Mouse (Mus musculus) megakaryocyte, embryonic 14.5 days (primary cell): ENCODE measurements around the gene Cerkl. TPM values are rescaled to one million over a fixed set of nuclear protein-coding genes. Genes with fewer than 3 reads are reported as not detected.

Experiments used
- H3K27me3 ChIP-seq: replicated peaks from 2 replicates; pipeline ENCODE3; 2012; ENCODE audit warnings: inconsistent platforms
- H3K36me3 ChIP-seq: replicated peaks from 2 replicates; pipeline ENCODE3; 2012; ENCODE audit warnings: low read length, inconsistent platforms, mixed read lengths
- H3K4me1 ChIP-seq: 2 replicates; pipeline ENCODE4 v1.6.1; 2012; ENCODE audit warnings: inconsistent platforms
- H3K4me3 ChIP-seq: replicated peaks from 2 replicates; pipeline ENCODE3; 2012; ENCODE audit warnings: moderate library complexity, mild to moderate bottlenecking, inconsistent platforms
- H3K9me3 ChIP-seq: 2 replicates; pipeline ENCODE4 v1.6.1; 2012; ENCODE audit warnings: inconsistent platforms
- FLI1 ChIP-seq: IDR thresholded peaks from 2 replicates; pipeline ENCODE4 v1.6.1; 2012; ENCODE audit warnings: low read length, inconsistent platforms, mixed read lengths
- GATA1 ChIP-seq: IDR thresholded peaks from 3 replicates; pipeline ENCODE4 v1.6.1; 2012; ENCODE audit warnings: mixed read lengths, low read length, inconsistent platforms, borderline replicate concordance
- polyA plus RNA-seq: library from polyadenylated mRNA; stranded (reverse); fragments of >175 nt; gene quantifications from 2 replicates; pipeline ENCODE4 v1.2.3, GENCODE M21; 2012; ENCODE audit warnings: low replicate concordance; ENCODE audit not compliant: insufficient read depth

The Cerkl gene
- polyA plus RNA-seq, 1 experiment: not detected

DNA sequence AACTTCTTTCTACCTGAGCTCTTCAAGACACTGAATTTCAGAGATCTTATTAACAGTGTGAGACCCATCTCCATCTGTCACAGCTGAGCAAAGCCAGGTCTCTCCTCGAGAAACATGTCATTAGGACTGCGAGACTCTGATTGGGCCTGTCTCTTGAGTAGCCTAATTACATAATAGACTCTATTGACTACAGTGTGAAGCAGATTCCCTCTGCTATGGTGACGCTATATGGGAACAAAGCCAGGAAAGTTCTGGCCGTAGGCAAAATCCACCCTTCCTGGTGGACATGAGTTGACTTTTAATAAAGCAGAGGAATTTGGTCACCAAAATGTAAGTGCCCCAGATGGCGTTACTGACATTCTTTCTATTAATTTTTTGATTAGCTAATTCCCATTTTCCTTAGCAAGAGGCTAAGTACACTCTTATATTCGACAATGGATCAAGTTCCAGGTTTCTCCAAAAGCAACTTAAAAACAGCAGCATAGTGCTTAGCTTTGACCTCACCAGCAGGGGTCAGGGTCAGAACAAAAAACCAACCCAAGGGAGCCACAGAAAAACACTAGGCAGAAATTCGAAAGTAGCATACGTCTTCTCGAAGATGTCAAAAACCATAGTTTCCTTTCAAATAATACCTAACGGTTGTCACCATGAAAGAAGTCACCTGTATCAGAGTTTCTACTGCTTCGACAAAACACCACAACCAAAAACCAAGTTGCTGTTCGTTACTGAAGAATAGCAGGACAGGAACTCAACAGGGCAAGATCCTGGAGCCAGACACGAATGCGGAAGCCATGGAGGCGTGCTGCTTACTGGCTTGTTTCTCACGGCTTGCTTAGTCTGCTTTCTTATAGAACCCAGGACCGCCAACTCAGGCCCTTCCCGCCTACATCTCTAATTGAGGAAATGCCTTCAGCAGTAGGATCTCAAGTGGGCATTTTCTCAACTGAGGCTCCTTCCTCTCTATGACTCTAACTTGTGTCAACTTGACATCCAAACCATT lies 88.8 kb downstream of the Cerkl start:
- TF ChIP-seq FLI1 (no peak), GATA1 (no peak)
- Histone ChIP-seq H3K36me3 (no peaks in the 10 kb centered on the region), H3K4me3 (no peak overlapping the region), H3K27me3 (no peaks in the 10 kb centered on the region), H3K4me1 (peaks cover 23% of the 10 kb centered on the region), H3K9me3 (no peaks in the 10 kb centered on the region)

DNA sequence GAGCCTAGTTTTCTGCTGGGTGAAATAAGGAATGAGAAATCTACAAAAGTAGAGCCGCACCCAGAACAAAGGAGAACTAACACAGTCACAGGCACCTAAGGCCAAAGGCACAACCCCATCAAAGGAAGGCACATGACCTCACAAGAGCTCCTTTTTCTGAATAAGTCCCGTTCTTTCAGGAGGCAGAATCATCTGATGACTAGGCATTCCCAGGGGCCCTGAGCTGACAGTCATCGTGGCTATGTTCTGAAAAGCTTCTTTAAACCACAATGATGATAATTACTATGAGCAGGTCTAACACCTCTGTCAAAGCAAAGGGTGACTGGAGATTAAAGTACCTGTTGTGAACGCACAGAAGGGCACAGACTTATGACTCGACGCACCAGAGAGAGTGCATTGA lies 92.7 kb downstream of the Cerkl start:
- Histone ChIP-seq H3K4me1 (peaks cover 13% of the 10 kb centered on the region), H3K27me3 (peaks cover 2% of the 10 kb centered on the region), H3K4me3 (no peak overlapping the region), H3K36me3 (no peaks in the 10 kb centered on the region), H3K9me3 (no peaks in the 10 kb centered on the region)
- TF ChIP-seq FLI1: no peak
- no peak for TF ChIP-seq GATA1

DNA sequence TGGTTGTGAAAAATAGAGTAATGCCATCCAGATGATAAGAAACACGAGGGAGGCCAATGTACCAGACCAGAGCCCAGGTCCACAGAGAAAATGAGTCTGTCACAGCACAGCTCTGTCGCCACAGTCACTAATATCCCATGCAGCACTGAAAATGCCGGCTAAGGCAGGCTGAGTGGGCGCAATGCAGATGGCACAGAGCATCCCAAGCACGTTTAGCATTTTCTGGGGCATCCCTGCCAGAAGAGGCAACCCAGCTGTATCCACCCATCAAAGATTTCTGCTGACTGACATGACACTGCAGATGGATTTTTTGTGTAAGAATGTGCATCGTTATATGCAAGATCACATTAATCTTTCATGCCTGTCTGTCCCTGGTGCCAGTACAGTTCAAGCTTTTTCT lies 94.6 kb downstream of the Cerkl start:
- Histone ChIP-seq H3K36me3 (no peaks in the 10 kb centered on the region), H3K9me3 (no peaks in the 10 kb centered on the region), H3K4me1 (peaks cover 12% of the 10 kb centered on the region), H3K4me3 (no peak overlapping the region), H3K27me3 (peaks cover 2% of the 10 kb centered on the region)
- TF ChIP-seq FLI1 (no peak), GATA1 (no peak)

DNA sequence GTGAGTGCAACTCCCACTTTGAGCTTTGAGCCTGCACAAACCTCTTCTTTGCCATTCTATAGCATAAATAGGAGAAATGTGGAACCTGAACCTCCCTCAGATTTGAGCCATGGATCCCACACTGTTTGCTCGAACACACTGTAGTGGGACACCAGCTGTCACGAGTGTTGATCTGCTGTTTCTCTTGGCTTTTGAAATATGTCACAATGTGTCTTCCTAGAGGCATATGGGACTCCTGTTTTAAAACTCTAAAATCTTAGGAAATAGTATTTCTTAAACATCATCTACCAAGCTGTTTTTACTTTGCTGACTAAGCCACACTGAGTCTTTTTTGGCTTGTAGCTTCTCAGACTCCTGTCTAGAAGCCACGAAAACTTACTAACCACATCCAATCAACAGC lies 98.8 kb downstream of the Cerkl start:
- peaks cover 2% of the 10 kb centered on the region for H3K27me3 ChIP-seq
- no peaks in the 10 kb centered on the region for H3K36me3 ChIP-seq
- TF ChIP-seq GATA1 (no peak), FLI1 (no peak)
- peaks cover 3% of the 10 kb centered on the region; the same call in 1 of the 2 replicates for H3K4me1 ChIP-seq
- no peak overlapping the region for H3K4me3 ChIP-seq
- H3K9me3 ChIP-seq: no peaks in the 10 kb centered on the region

DNA sequence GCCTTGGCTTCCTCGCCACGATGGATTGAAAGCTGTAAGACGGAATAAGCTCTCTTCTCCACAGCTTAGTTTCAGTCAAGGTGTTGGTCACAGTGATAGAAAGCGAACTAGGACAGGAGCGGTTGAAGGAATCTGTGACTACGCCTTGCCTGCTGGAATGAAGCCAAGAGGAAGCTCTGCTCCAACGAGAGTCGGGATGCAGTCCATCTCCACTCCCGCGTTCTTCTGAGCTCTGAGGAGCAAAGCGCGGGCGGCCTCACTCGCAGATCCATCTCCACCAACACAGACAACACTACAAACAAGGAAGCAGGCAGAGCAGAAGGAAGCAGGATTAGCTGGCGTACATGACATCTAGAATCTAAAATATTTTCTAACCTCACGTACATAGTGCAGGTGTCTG lies 101.8 kb downstream of the Cerkl start:
- H3K36me3 ChIP-seq: no peaks in the 10 kb centered on the region
- no peak overlapping the region for H3K4me3 ChIP-seq
- H3K4me1 ChIP-seq: no peaks in the 10 kb centered on the region
- H3K27me3 ChIP-seq: peaks cover under 1% of the 10 kb centered on the region
- no peaks in the 10 kb centered on the region for H3K9me3 ChIP-seq
- TF ChIP-seq FLI1 (no peak), GATA1 (no peak)

DNA sequence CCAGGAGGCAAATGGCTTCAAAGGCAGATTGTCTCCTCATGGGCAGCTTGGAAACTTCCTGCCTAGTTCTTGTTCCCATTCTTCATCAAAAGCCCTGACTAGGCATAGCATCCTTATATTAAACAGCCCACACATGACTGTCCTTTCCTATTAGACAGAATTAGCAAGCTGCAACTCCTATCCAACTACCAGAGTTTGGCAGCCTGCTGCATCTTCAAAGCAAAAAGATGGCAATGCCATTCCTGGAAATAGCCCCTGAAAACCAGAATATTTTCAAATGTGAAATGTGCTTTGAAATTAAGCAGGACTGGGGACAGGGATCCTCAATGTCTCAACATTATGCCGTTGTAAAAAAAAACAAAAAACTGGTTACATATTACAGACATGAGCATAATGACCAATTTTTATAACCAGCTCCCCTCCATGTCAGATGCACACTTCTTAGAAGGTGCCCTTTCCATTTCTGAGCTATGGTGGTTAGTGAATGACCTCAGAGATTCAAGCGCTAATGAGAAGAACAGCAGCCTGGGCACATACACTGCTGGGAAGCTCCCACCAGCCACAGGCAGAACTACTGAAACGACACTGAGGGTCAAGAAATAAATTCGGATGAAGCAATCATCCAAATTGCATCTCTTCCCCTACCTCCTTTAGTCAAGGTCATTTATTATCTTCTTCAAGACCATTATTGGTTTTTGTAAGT lies 104.3 kb downstream of the Cerkl start:
- Histone ChIP-seq H3K4me1 (no peaks in the 10 kb centered on the region), H3K36me3 (no peaks in the 10 kb centered on the region), H3K27me3 (no peaks in the 10 kb centered on the region), H3K9me3 (no peaks in the 10 kb centered on the region), H3K4me3 (no peak overlapping the region)
- TF ChIP-seq FLI1 (no peak), GATA1 (no peak)

DNA sequence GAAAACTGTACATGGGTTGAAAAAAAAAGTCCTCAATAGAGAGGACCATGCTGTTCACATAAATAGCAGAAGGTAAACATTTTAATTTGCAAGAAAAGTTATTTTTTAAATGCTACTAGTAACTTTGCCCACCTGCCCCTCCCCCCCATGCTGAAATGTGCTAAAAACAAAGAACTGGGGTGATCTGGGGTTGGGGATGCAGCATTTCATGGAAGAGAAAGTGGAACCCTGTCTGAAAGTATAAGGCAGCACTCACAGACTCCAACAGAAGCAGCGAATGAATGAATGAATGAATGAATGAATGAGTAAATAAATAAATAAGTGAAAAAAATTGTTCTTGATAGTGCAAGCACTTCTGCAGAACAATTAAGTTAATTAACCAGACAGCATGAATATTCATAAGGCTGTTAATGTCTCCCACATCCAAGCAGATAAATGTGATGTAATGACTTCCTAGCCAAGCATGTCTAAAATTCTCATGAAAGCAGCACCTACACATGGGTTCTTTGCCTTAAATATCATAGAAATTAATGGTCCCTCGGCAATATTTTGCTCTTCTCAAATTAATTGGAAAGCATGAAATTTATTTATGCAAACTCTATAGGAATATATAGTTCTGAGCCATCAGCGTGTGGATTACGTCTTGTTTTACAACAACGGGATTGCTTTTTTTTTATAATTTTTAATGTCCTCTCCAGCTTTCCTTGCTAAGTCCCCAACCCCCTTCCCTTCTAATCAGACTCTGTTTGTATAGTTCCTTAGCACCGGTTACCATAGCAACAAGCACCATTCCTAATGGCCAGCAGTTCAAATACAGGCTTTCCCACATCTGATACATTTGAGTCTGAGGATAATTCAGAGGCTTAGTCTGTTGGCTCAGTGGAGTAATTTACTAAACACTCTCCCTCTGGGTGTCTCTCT lies 105.1 kb downstream of the Cerkl start:
- no peaks in the 10 kb centered on the region for H3K27me3 ChIP-seq
- H3K9me3 ChIP-seq: no peaks in the 10 kb centered on the region
- H3K4me3 ChIP-seq: no peak overlapping the region
- TF ChIP-seq GATA1 (no peak), FLI1 (no peak)
- H3K36me3 ChIP-seq: no peaks in the 10 kb centered on the region
- H3K4me1 ChIP-seq: no peaks in the 10 kb centered on the region

DNA sequence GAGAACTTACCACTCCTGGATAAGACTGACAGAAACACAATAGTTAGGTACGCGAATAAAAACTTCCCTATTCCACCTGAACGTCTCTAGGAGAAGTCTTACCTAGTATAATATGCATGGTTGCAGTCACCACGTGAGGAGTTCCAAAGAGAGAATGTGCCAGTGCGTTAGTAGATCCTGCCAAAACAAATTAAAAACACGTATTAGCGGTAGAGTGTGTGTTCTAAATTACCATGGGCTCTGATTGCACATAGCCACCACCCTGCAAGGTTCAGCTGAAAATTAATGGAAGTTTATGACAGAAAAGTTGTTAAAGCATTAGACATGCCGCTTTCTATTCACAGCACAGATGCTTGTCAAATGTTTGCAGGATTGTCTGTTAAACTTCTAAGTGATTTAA lies 113.5 kb downstream of the Cerkl start:
- Histone ChIP-seq H3K4me3 (no peak overlapping the region), H3K36me3 (no peaks in the 10 kb centered on the region), H3K27me3 (no peaks in the 10 kb centered on the region), H3K4me1 (no peaks in the 10 kb centered on the region), H3K9me3 (no peaks in the 10 kb centered on the region)
- TF ChIP-seq GATA1 (no peak), FLI1 (no peak)

DNA sequence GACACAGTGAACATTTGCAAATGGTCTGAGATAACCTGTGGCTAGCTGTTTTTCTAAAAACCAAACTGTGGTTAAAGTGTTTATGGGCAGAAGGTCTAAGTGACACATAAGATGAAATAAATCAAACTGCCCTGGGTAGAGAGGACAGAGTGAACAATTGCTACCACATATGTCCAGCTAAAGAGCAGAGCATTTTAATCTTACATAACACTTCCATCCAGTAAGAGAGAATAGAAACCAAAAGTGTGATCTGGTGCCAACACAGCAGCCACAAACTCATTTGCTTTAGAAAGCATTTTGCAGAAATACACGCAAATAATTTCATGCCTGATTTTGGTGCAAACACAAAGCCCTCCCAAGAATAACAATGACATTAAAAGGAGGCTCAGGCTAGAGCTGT lies 117.6 kb downstream of the Cerkl start:
- no peaks in the 10 kb centered on the region for H3K36me3 ChIP-seq
- no peaks in the 10 kb centered on the region for H3K4me1 ChIP-seq
- TF ChIP-seq FLI1 (no peak), GATA1 (no peak)
- no peaks in the 10 kb centered on the region for H3K27me3 ChIP-seq
- no peak overlapping the region for H3K4me3 ChIP-seq
- H3K9me3 ChIP-seq: no peaks in the 10 kb centered on the region
